Mouse (Mus musculus): Measurements from ENCODE around the gene Tacr1. TPM values are rescaled to one million over a fixed set of nuclear protein-coding genes. Genes with fewer than 3 reads are reported as not detected.
"Not testable (repeated sequence)": the region's sequence is repeated elsewhere in the genome, so short reads cannot be mapped to it uniquely, and the experiment has no call there.

The Tacr1 gene
- total RNA-seq (2021): not detected
- long read RNA-seq, experiment 1: 0 reads
- long read RNA-seq, experiment 2: 0 reads

- no peak for DNase-seq
- intact Hi-C loops (cut with DNase I): no loop called here
These were observed at the start of gene Tacr1 for GRCm38 (mm10) chr6:82401595-82402451. TSS of gene Tacr1 (plus strand) at chr6:82402334.

- intact Hi-C loops (cut with DNase I): no loop called here
- DNase-seq: no peak
These were observed 26.0 kb upstream of the Tacr1 start for GRCm38 (mm10) chr6:82376144-82376543.

GRCm38 (mm10) chr6:82383556-82383955 lies 18.6 kb upstream of the Tacr1 start:
- intact Hi-C loops (cut with DNase I): no loop called here
- DNase-seq: no peak

GRCm38 (mm10) chr6:82402501-82403495 lies 664 bp downstream of the Tacr1 start:
- DNase-seq: no peak

GRCm38 (mm10) chr6:82418367-82418766 lies 16.2 kb downstream of the Tacr1 start:
- no peak for DNase-seq
- intact Hi-C loops (cut with DNase I): no loop called here

More at GRCm38 (mm10) chr6:82402501-82403495, 664 bp downstream of the Tacr1 start:
- intact Hi-C loops (cut with DNase I): no loop called here

- intact Hi-C loops (cut with DNase I): no loop called here
- DNase-seq: no peak
These were observed 18.1 kb downstream of the Tacr1 start for GRCm38 (mm10) chr6:82420222-82420621.

- no peak for DNase-seq
- intact Hi-C loops (cut with DNase I): no loop called here
These were observed 26.8 kb downstream of the Tacr1 start for GRCm38 (mm10) chr6:82428890-82429289.

GRCm38 (mm10) chr6:82429766-82430165 lies 27.6 kb downstream of the Tacr1 start:
- no peak for DNase-seq
- intact Hi-C loops (cut with DNase I): no loop called here

GRCm38 (mm10) chr6:82437174-82437573 lies 35.0 kb downstream of the Tacr1 start:
- intact Hi-C loops (cut with DNase I): no loop called here

GRCm38 (mm10) chr6:82452206-82453095 lies 50.3 kb downstream of the Tacr1 start:
- intact Hi-C loops (cut with DNase I); DNase-seq: not testable (repeated sequence)

More at GRCm38 (mm10) chr6:82437174-82437573, 35.0 kb downstream of the Tacr1 start:
- DNase-seq: no peak

- intact Hi-C loops (cut with DNase I): no loop called here
- DNase-seq: no peak
These were observed 53.1 kb downstream of the Tacr1 start for GRCm38 (mm10) chr6:82455245-82455644.

- intact Hi-C loops (cut with DNase I): no loop called here
- no peak for DNase-seq
These were observed 55.1 kb downstream of the Tacr1 start for GRCm38 (mm10) chr6:82457163-82457763.

GRCm38 (mm10) chr6:82458762-82459389 lies 56.7 kb downstream of the Tacr1 start:
- intact Hi-C loops (cut with DNase I): no loop called here
- DNase-seq: no peak

GRCm38 (mm10) chr6:82463171-82463570 lies 61.0 kb downstream of the Tacr1 start:
- intact Hi-C loops (cut with DNase I): no loop called here
- DNase-seq: no peak

- intact Hi-C loops (cut with DNase I): no loop called here
- DNase-seq: no peak
These were observed 72.3 kb downstream of the Tacr1 start for GRCm38 (mm10) chr6:82474477-82474876.

GRCm38 (mm10) chr6:82483842-82484241 lies 81.7 kb downstream of the Tacr1 start:
- intact Hi-C loops (cut with DNase I): no loop called here
- DNase-seq: no peak

GRCm38 (mm10) chr6:82494481-82494880 lies 92.3 kb downstream of the Tacr1 start:
- no peak for DNase-seq
- intact Hi-C loops (cut with DNase I): no loop called here

GRCm38 (mm10) chr6:82510843-82511416 lies 108.8 kb downstream of the Tacr1 start:
- intact Hi-C loops (cut with DNase I): no loop called here
- no peak for DNase-seq

GRCm38 (mm10) chr6:82519626-82520025 lies 117.5 kb downstream of the Tacr1 start:
- intact Hi-C loops (cut with DNase I): no loop called here
- DNase-seq: no peak

Data from gastrocnemius, postnatal 36 days (tissue).